Mouse (Mus musculus): ENCODE data around the gene Lrrn4cl. TPM values are rescaled to one million over a fixed set of nuclear protein-coding genes. Genes with fewer than 3 reads are reported as not detected.

Lrrn4cl gene
- polyA plus RNA-seq, 1 experiment from 2014 or later: 0.26 TPM

GRCm38 (mm10) chr19:8881034-8881392 is 30.4 kb downstream of the Lrrn4cl start:
- Histone ChIP-seq H3K27me3 (ENCODE audit: insufficient read depth, low read length) (no peaks in the 10 kb centered on the region), H3K4me1 (ENCODE audit: insufficient read depth) (peaks cover 10% of the 10 kb centered on the region), H3K9me3 (ENCODE audit: low read length) (no peaks in the 10 kb centered on the region), H3K36me3 (replicated peaks; ENCODE audit: insufficient read depth, low read length) (peaks cover 11% of the 10 kb centered on the region), H3K9ac (replicated peaks) (peak overlapping the region; percentile 53), H3K4me2 (ENCODE audit: low read depth, low read length) (peak overlapping the region; percentile 98), H3K4me3 (ENCODE audit: low read depth, low read length) (peak overlapping the region; percentile 94), H3K27ac (ENCODE audit: low read depth) (no peak overlapping the region)
- TF ChIP-seq CTCF (IDR thresholded peaks at IDR 0.05; ENCODE audit: low read depth) (no peak), EP300 (IDR thresholded peaks at IDR 0.05; ENCODE audit: low read depth) (no peak)
- WGBS (ENCODE audit: insufficient replicate concordance): 8% methylated on average over 3 of the region's 3 CpGs
- DNase-seq (no peak), ATAC-seq (no peak; the same call in 1 of the 2 replicates)

- no peak for TF ChIP-seq EP300 (IDR thresholded peaks at IDR 0.05; ENCODE audit: low read depth)
- TF ChIP-seq CTCF (IDR thresholded peaks at IDR 0.05; ENCODE audit: low read depth): no peak
- ATAC-seq (no peak), DNase-seq (no peak)
- WGBS (ENCODE audit: insufficient replicate concordance): 79% methylated on average over 3 of the region's 3 CpGs
- no peak within 1 kb of the TSS for H3K4me3 ChIP-seq (ENCODE audit: low read depth, low read length)
- H3K9ac ChIP-seq (replicated peaks): no peak within 1 kb of the TSS
- no peaks in the 10 kb centered on the region for H3K27me3 ChIP-seq (ENCODE audit: insufficient read depth, low read length)
- peaks cover 18% of the 10 kb centered on the region for H3K4me1 ChIP-seq (ENCODE audit: insufficient read depth)
- H3K27ac ChIP-seq (ENCODE audit: low read depth): no peak within 1 kb of the TSS
- H3K9me3 ChIP-seq (ENCODE audit: low read length): no peaks in the 10 kb centered on the region
- H3K4me2 ChIP-seq (ENCODE audit: low read depth, low read length): no peak within 1 kb of the TSS
- H3K36me3 ChIP-seq (replicated peaks; ENCODE audit: insufficient read depth, low read length): no peaks in the 10 kb centered on the region
Measured at GRCm38 (mm10) chr19:8883616-8884015, 33.0 kb downstream of the Lrrn4cl start, which contains the start of the genes Lbhd1 and Gm49403. TSS of gene Lbhd1 (plus strand) at chr19:8883732. TSS of gene Gm49403 (plus strand) at chr19:8883930.

GRCm38 (mm10) chr19:8886916-8887584 is 36.5 kb downstream of the Lrrn4cl start:
- H3K27ac ChIP-seq (ENCODE audit: low read depth): peak overlapping the region; percentile 79; the same call in 1 of the 2 replicates
- DNase-seq (no peak), ATAC-seq (no peak)
- no peak for TF ChIP-seq CTCF (IDR thresholded peaks at IDR 0.05; ENCODE audit: low read depth)
- no peak for TF ChIP-seq EP300 (IDR thresholded peaks at IDR 0.05; ENCODE audit: low read depth)
- H3K4me3 ChIP-seq (ENCODE audit: low read depth, low read length): no peak overlapping the region
- H3K4me1 ChIP-seq (ENCODE audit: insufficient read depth): peaks cover 15% of the 10 kb centered on the region
- H3K4me2 ChIP-seq (ENCODE audit: low read depth, low read length): peak overlapping the region; percentile 70
- H3K27me3 ChIP-seq (ENCODE audit: insufficient read depth, low read length): no peaks in the 10 kb centered on the region
- H3K9ac ChIP-seq (replicated peaks): no peak overlapping the region
- 56% methylated on average over 1 of the region's 1 CpGs for WGBS (ENCODE audit: insufficient replicate concordance)
- peaks cover 10% of the 10 kb centered on the region; the same call in 1 of the 2 replicates for H3K36me3 ChIP-seq (replicated peaks; ENCODE audit: insufficient read depth, low read length)
- no peaks in the 10 kb centered on the region for H3K9me3 ChIP-seq (ENCODE audit: low read length)

GRCm38 (mm10) chr19:8887585-8888463 is 37.3 kb downstream of the Lrrn4cl start:
- ATAC-seq (no peak), DNase-seq (no peak)
- peak overlapping the region; percentile 69 for H3K9ac ChIP-seq (replicated peaks)
- no peaks in the 10 kb centered on the region for H3K27me3 ChIP-seq (ENCODE audit: insufficient read depth, low read length)
- no peaks in the 10 kb centered on the region for H3K9me3 ChIP-seq (ENCODE audit: low read length)
- H3K4me2 ChIP-seq (ENCODE audit: low read depth, low read length): peak overlapping the region; percentile 70
- H3K4me3 ChIP-seq (ENCODE audit: low read depth, low read length): peak overlapping the region; percentile 61
- H3K27ac ChIP-seq (ENCODE audit: low read depth): peak overlapping the region; percentile 79
- no peak for TF ChIP-seq CTCF (IDR thresholded peaks at IDR 0.05; ENCODE audit: low read depth)
- no peak for TF ChIP-seq EP300 (IDR thresholded peaks at IDR 0.05; ENCODE audit: low read depth)
- peaks cover 15% of the 10 kb centered on the region for H3K4me1 ChIP-seq (ENCODE audit: insufficient read depth)
- H3K36me3 ChIP-seq (replicated peaks; ENCODE audit: insufficient read depth, low read length): peaks cover 10% of the 10 kb centered on the region; the same call in 1 of the 2 replicates
- WGBS (ENCODE audit: insufficient replicate concordance): 16% methylated on average over 19 of the region's 19 CpGs

GRCm38 (mm10) chr19:8888511-8889385 is 38.2 kb downstream of the Lrrn4cl start, which contains the start of the genes 1810009A15Rik and Gm49416:
TSS of gene 1810009A15Rik (plus strand) at chr19:8888853.
TSS of gene Gm49416 (plus strand) at chr19:8888926.
- TF ChIP-seq EP300 (IDR thresholded peaks at IDR 0.05; ENCODE audit: low read depth) (no peak), CTCF (IDR thresholded peaks at IDR 0.05; ENCODE audit: low read depth) (no peak)
- H3K4me2 ChIP-seq (ENCODE audit: low read depth, low read length): peak within 1 kb of the TSS; percentile 70
- WGBS (ENCODE audit: insufficient replicate concordance): under 1% methylated on average over 58 of the region's 58 CpGs
- H3K27me3 ChIP-seq (ENCODE audit: insufficient read depth, low read length): no peaks in the 10 kb centered on the region
- peaks cover 10% of the 10 kb centered on the region; the same call in 1 of the 2 replicates for H3K36me3 ChIP-seq (replicated peaks; ENCODE audit: insufficient read depth, low read length)
- H3K27ac ChIP-seq (ENCODE audit: low read depth): peak within 1 kb of the TSS; percentile 79
- peak within 1 kb of the TSS; percentile 61 for H3K4me3 ChIP-seq (ENCODE audit: low read depth, low read length)
- peak within 1 kb of the TSS; percentile 69 for H3K9ac ChIP-seq (replicated peaks)
- H3K9me3 ChIP-seq (ENCODE audit: low read length): no peaks in the 10 kb centered on the region
- peaks cover 17% of the 10 kb centered on the region for H3K4me1 ChIP-seq (ENCODE audit: insufficient read depth)
- ATAC-seq (peak; percentile 94), DNase-seq (peak; percentile 97)
